Mouse (Mus musculus): ENCODE measurements around the gene Adamts17. TPM values are rescaled to one million over a fixed set of nuclear protein-coding genes. Genes with fewer than 3 reads are reported as not detected.

Gene Adamts17
- polyA plus RNA-seq, 1 experiment = 4.5 TPM

DNA sequence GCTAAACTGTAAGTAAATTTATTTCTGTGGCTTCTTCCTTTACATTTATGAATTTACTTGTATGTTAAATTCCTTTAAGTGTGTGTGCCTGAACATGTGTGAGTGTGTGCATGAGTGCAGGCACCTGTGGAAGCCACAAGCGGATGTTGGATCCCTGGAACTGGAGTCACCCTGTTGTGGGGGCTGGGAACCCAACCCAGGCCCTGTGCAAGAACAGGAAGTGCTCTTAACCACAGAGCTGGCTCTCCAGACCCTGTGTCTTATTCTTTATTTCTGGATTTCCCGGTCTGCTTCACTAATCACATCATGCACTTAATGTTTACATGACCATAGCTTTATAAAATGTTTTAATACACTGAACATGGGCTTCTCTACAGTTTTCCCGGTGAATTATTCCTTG, 180.4 kb downstream of the Adamts17 start:
- no peak for DNase-seq (ENCODE audit: low read depth)
- no peak for TF ChIP-seq CTCF (IDR thresholded peaks at IDR 0.05; ENCODE audit: borderline replicate concordance, extremely low read depth, insufficient read depth, insufficient read length)
- no peak for TF ChIP-seq POLR2A (IDR thresholded peaks at IDR 0.05; ENCODE audit: borderline replicate concordance, extremely low read depth, insufficient read depth, insufficient read length, poor library complexity, severe bottlenecking)

DNA sequence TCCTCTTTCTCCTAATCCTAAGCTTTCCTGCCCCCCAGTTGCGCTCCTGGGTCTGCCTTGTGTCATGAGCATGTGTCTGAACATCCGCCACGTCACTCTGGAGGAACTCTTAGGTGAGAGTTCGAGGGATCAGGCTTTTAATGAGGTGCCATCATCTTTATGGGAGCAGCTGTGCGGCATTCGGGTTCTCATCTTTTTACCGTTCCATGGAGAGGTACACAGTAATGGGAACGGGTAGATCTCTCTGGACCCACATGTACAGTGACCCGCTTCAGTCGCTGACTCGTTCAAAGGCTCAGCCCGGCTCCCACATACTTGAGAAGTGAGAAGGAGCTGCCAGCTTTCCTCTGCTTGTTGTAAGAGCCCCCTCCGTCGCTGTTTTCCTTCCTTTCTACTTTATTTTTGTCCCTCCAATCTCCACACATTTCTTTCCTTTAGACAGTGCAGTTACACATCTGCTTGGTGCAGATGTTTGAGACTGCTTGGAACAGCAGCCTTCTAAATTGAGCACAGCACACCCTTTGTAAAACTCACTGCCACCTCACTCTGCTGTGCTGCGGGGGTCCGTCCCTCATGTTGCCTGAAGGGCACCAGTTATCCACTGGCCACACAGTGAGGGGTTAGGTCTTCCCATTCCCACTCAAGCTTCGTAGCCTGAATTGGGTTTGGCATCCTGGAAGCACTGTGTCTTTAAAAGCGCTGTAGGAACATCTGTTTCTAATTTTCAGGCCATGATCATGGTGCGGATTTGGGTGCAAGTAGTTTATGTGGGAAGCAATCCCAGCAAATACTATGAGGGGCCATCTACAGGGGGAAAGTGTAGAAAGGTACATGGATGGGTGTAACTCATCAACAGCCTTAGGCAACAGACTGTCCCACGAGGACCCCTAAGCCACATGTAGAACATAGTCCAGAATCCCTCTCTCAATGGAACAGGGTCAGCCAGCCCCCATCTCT, 186.9 kb downstream of the Adamts17 start:
- TF ChIP-seq POLR2A (IDR thresholded peaks at IDR 0.05; ENCODE audit: borderline replicate concordance, extremely low read depth, insufficient read depth, insufficient read length, poor library complexity, severe bottlenecking) (no peak), CTCF (IDR thresholded peaks at IDR 0.05; ENCODE audit: borderline replicate concordance, extremely low read depth, insufficient read depth, insufficient read length) (no peak)
- DNase-seq (ENCODE audit: low read depth) = no peak

DNA sequence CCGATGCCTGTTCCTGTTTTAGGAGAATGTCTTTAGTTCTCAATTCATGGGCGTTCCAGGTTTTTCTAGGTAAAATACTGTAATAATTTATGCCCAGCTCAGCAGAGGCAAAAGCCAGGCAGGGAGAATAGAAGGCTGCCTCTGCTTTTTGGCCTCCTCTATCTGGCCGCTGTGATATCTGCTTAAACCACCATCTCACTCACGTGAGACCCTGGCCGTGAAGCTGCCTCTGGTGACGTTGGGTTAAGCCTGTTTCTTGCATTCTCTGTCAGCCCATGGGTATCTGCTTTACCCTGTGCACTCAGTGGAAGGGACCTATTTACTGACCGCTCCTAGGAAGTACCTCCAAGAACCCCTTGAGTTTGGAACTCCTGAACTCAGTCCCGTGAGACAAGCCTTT, 187.7 kb downstream of the Adamts17 start:
- no peak for TF ChIP-seq POLR2A (IDR thresholded peaks at IDR 0.05; ENCODE audit: borderline replicate concordance, extremely low read depth, insufficient read depth, insufficient read length, poor library complexity, severe bottlenecking)
- TF ChIP-seq CTCF (IDR thresholded peaks at IDR 0.05; ENCODE audit: borderline replicate concordance, extremely low read depth, insufficient read depth, insufficient read length) = no peak
- no peak for DNase-seq (ENCODE audit: low read depth)

DNA sequence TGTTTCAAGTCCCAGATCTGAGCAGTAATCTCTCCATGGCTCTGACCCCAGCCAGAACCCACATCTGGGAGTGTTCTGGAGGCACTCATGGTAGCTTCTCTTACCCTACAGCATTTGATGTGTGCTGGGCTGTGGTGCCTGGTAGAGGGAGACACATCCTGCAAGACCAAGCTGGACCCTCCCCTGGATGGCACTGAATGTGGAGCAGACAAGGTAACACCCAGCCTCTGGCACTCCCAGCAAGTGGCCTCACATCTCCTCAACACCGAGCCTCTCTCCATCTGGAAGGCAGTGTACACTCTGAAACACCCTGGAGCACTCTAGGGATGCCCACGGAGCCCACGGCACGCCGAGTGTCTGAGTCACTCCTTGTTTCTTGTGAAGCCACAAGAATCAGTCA, 188.2 kb downstream of the Adamts17 start:
- DNase-seq (ENCODE audit: low read depth) = no peak
- no peak for TF ChIP-seq CTCF (IDR thresholded peaks at IDR 0.05; ENCODE audit: borderline replicate concordance, extremely low read depth, insufficient read depth, insufficient read length)
- no peak for TF ChIP-seq POLR2A (IDR thresholded peaks at IDR 0.05; ENCODE audit: borderline replicate concordance, extremely low read depth, insufficient read depth, insufficient read length, poor library complexity, severe bottlenecking)

DNA sequence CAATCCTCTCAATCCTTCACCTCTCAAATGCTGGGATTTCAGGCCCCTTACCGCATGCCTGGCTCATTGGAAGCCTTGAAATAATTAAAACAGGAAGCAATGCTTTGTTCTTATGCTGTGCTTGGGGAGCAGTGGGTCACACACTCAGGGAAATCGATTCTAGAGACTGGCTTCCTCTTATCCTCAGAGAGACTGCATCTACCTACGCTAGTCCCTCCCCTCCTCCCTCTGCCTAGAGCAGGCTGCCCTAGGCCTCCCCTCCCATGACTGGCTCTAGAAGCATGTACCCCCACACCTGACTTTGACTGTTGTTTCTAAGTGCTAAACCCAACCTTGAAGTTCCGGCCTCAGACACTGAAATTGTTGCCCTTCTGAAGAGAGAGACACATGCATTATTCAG, 189.4 kb downstream of the Adamts17 start:
- no peak for TF ChIP-seq CTCF (IDR thresholded peaks at IDR 0.05; ENCODE audit: borderline replicate concordance, extremely low read depth, insufficient read depth, insufficient read length)
- TF ChIP-seq POLR2A (IDR thresholded peaks at IDR 0.05; ENCODE audit: borderline replicate concordance, extremely low read depth, insufficient read depth, insufficient read length, poor library complexity, severe bottlenecking) = no peak
- no peak for DNase-seq (ENCODE audit: low read depth)

DNA sequence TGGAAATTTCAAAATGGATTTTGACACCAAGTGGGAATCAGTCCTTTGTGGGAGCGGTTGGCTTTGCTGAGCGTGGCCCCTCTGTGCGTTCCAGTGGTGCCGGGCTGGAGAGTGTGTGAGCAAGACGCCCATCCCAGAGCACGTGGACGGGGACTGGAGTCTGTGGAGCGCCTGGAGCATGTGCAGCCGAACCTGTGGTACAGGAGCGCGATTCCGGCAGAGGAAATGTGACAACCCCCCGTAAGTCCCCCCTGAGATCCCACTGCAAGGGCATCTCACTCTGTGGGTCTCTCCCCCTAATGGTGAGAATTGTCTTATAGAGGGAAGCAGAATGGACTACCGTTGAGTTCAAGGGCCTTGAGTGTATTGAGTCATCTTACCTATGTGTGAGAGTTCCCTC, 189.9 kb downstream of the Adamts17 start:
- TF ChIP-seq CTCF (IDR thresholded peaks at IDR 0.05; ENCODE audit: borderline replicate concordance, extremely low read depth, insufficient read depth, insufficient read length) (no peak), POLR2A (IDR thresholded peaks at IDR 0.05; ENCODE audit: borderline replicate concordance, extremely low read depth, insufficient read depth, insufficient read length, poor library complexity, severe bottlenecking) (no peak)
- no peak for DNase-seq (ENCODE audit: low read depth)

DNA sequence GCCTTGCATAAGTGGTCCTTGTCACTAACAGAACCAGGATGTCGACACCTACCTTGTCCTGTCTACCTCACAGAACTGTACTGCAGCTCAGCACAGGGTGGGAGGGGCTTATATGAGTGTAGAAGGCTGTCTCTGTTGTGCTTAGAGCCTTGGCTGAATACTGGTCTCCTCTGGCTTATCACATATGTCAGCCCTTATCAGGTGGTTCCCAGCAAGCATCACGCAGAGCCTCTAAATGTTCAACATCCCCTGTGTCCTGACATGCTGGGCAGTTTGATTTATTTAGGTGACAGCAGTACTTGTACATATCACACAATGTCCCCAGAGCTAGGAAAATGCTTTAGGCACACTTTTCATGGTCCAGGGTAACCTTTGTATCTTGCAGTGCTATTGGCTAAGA, 191.7 kb downstream of the Adamts17 start:
- no peak for DNase-seq (ENCODE audit: low read depth)
- TF ChIP-seq POLR2A (IDR thresholded peaks at IDR 0.05; ENCODE audit: borderline replicate concordance, extremely low read depth, insufficient read depth, insufficient read length, poor library complexity, severe bottlenecking) (no peak), CTCF (IDR thresholded peaks at IDR 0.05; ENCODE audit: borderline replicate concordance, extremely low read depth, insufficient read depth, insufficient read length) (no peak)

DNA sequence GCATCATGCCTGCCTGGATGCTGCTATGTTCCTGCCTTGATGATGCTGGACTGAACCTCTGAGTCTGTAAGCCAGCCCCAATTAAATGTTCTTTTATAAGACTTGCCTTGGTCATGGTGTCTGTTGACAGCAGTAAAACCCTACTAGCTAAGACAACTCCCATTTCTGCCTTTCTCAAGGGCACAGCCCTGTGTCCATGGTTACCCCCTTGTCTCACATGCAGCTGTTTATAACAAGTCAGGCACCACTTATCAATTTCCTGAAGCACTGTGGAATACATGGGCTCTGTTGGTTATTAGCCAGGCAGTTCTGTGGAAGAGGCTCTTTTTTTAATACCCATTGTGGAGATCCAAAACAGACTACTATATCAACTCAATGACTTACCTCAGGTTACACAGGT, 193.1 kb downstream of the Adamts17 start:
- TF ChIP-seq CTCF (IDR thresholded peaks at IDR 0.05; ENCODE audit: borderline replicate concordance, extremely low read depth, insufficient read depth, insufficient read length) (no peak), POLR2A (IDR thresholded peaks at IDR 0.05; ENCODE audit: borderline replicate concordance, extremely low read depth, insufficient read depth, insufficient read length, poor library complexity, severe bottlenecking) (no peak)
- no peak for DNase-seq (ENCODE audit: low read depth)

DNA sequence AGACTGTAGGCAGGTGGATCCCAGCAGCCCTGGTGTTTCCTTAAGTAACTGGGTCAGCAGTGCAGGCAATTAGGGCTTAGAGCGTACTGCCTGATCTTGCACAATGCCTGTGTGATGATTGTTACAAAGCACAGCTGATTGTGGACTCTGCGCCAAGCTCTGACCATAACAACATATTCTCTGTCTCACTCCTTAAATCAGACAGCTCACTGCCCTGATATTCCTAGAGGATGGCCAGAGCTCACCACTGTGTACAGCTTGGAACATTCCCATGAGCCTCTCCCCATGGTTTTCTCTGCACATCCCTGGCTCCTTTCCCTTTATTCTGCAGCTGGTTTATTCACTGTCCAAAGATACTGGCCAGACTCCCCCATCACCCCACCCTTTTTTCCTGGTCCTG, 194.8 kb downstream of the Adamts17 start:
- no peak for TF ChIP-seq POLR2A (IDR thresholded peaks at IDR 0.05; ENCODE audit: borderline replicate concordance, extremely low read depth, insufficient read depth, insufficient read length, poor library complexity, severe bottlenecking)
- no peak for TF ChIP-seq CTCF (IDR thresholded peaks at IDR 0.05; ENCODE audit: borderline replicate concordance, extremely low read depth, insufficient read depth, insufficient read length)
- no peak for DNase-seq (ENCODE audit: low read depth)

DNA sequence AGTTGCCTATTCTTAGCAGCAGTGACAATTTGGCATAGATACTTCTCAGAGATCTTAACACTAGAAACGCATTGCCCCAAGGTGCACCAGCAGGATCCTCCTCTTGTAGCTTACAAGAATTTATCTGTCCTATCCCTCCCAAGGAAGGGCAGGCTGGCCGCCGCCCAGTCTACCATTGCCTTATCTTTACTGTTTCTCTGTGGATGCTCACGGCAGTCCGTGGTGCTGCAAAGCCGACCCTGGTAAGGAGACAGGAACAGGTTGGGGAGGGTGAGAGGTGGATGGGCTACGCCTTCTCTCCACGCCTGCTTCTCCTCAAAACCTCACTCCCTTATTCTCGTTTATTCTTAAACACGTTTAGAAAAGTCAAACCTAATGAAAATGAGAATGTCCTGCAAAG, 195.7 kb downstream of the Adamts17 start:
- DNase-seq (ENCODE audit: low read depth) = no peak
- TF ChIP-seq CTCF (IDR thresholded peaks at IDR 0.05; ENCODE audit: borderline replicate concordance, extremely low read depth, insufficient read depth, insufficient read length) = no peak
- no peak for TF ChIP-seq POLR2A (IDR thresholded peaks at IDR 0.05; ENCODE audit: borderline replicate concordance, extremely low read depth, insufficient read depth, insufficient read length, poor library complexity, severe bottlenecking)

DNA sequence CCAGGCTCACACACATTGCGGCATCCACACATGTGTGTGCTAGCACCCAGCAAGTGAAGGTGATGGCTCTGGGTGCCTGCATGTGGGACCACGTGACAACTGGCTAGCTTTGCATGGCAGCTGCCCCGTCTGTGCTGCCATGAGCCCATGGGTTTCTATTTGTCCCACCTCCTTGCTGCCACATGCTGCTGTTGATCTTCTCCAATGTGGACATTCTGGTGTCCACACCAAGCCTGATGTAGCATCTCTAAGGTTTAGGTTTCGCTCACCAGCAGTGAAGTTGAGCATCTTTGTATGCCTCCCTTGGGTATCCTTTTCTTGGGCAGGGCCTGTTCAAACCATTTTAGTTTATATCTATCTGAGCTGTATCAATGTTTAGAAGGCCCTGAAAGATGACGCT, 196.1 kb downstream of the Adamts17 start:
- TF ChIP-seq POLR2A (IDR thresholded peaks at IDR 0.05; ENCODE audit: borderline replicate concordance, extremely low read depth, insufficient read depth, insufficient read length, poor library complexity, severe bottlenecking) (no peak), CTCF (IDR thresholded peaks at IDR 0.05; ENCODE audit: borderline replicate concordance, extremely low read depth, insufficient read depth, insufficient read length) (no peak)
- no peak for DNase-seq (ENCODE audit: low read depth)

Measured in brain, embryonic 14.5 days (tissue).